Mouse (Mus musculus) hindbrain, embryonic 13.5 days (tissue): Measurements from ENCODE around the gene Gsdma3. TPM values are rescaled to one million over a fixed set of nuclear protein-coding genes. Genes with fewer than 3 reads are reported as not detected.

Source experiments
- ATAC-seq: fragments of 200-750 bp; cut with Nextera tagmentation; 2 replicates; pipeline ENCODE4 v1.8.0; 2017; ENCODE audit warnings: moderate TSS enrichment; ENCODE audit not compliant: low FRiP score
- H3K27ac ChIP-seq: fragments of 300-500 bp; sonication (generic); 2 replicates; pipeline ENCODE4 v1.5.1; 2015; ENCODE audit warnings: inconsistent platforms, mild to moderate bottlenecking, moderate library complexity
- H3K27me3 ChIP-seq: fragments of 300-500 bp; sonication (generic); 2 replicates; pipeline ENCODE4 v1.6.1; 2015; ENCODE audit warnings: mild to moderate bottlenecking, inconsistent platforms
- H3K36me3 ChIP-seq: fragments of 300-500 bp; sonication (generic); 2 replicates; pipeline ENCODE4 v1.6.1; 2015; ENCODE audit warnings: mild to moderate bottlenecking, inconsistent platforms
- H3K4me1 ChIP-seq: fragments of 300-500 bp; sonication (generic); replicated peaks from 2 replicates; pipeline ENCODE4 v1.6.1; 2015; ENCODE audit warnings: inconsistent platforms
- H3K4me2 ChIP-seq: fragments of 300-500 bp; sonication (generic); 2 replicates; pipeline ENCODE4 v1.6.1; 2015; ENCODE audit warnings: inconsistent platforms, mild to moderate bottlenecking, moderate library complexity
- H3K4me3 ChIP-seq: fragments of 300-500 bp; sonication (generic); 2 replicates; pipeline ENCODE4 v1.5.1; 2015; ENCODE audit warnings: mild to moderate bottlenecking, inconsistent platforms
- H3K9ac ChIP-seq: fragments of 300-500 bp; sonication (generic); 2 replicates; pipeline ENCODE4 v1.6.1; 2015; ENCODE audit warnings: mild to moderate bottlenecking, inconsistent platforms
- H3K9me3 ChIP-seq: fragments of 300-500 bp; sonication (generic); 2 replicates; pipeline ENCODE4 v1.6.1; 2016; ENCODE audit warnings: inconsistent platforms
- WGBS: fragments of 180-500 bp; shearing (Covaris S2); methylation state at CpG from one replicate; pipeline ENCODE4 v1.1.7; 2015; 5-methylcytosine and 5-hydroxymethylcytosine counted together
- polyA plus RNA-seq: library from polyadenylated mRNA; unstranded; fragments of >200 nt; fragmentation: Nextera tagmentation; extraction: Ambion mirVana; gene quantifications from 2 replicates; pipeline ENCODE4 v1.2.1, GENCODE M21; 2015

The Gsdma3 gene
- polyA plus RNA-seq, result not detected in 2 replicates

DNA sequence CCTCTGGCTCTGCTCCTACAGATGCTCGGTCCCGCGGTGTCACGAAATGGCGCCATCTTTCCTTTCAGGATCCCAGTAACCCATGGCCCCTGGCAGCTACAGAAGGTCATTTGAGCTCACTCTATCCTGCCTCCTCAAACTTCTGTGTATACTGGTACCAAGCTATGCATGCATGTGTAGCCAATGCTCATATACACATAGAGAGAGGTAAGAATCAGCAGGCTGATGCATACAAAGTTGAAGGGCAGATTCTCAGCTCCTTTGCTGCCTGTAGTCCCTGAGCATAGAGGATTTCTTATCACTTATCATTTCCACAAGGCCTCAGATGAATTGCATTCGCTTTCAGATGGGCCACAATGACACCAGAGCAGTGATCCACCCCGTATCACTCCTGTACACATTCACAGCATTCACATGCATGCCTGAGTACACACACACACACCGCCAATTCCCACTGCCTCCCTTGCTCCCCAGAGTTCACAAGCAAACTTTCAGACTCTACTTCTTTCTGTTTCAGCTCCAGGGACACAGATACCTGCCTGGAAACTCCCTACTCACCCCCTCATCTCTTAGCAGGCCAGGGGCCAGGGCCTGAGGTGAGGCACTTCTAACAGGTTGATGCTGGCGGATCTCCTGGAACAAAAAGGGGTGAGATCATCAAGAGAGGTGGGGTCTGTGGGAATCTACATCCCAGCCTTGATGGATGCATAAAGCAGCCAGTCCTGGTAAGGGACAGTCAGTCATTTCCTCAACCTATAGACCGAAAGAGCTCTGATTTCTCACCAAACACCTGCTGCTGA is at the start of gene Gsdma3, which contains the start of gene Gm12355:
Gene Gsdma3, plus strand, starts transcription at position 750 of the 800 bp plus-strand sequence.
Gene Gm12355, minus strand, starts transcription at position 51 of the 800 bp plus-strand sequence.
- no peak within 1 kb of the TSS for H3K4me2 ChIP-seq
- 92% methylated on average over 10 of the region's 10 CpGs for WGBS
- no peaks in the 10 kb centered on the region for H3K4me1 ChIP-seq
- 0 out of 2 replicates have a peak, but pooled peaks cover 3% of the 10 kb centered on the region for H3K27me3 ChIP-seq
- no peak within 1 kb of the TSS for H3K9ac ChIP-seq
- H3K9me3 ChIP-seq, result no peaks in the 10 kb centered on the region
- no peaks in the 10 kb centered on the region for H3K36me3 ChIP-seq
- H3K4me3 ChIP-seq, result no peak within 1 kb of the TSS
- no peak for ATAC-seq
- no peak within 1 kb of the TSS for H3K27ac ChIP-seq

DNA sequence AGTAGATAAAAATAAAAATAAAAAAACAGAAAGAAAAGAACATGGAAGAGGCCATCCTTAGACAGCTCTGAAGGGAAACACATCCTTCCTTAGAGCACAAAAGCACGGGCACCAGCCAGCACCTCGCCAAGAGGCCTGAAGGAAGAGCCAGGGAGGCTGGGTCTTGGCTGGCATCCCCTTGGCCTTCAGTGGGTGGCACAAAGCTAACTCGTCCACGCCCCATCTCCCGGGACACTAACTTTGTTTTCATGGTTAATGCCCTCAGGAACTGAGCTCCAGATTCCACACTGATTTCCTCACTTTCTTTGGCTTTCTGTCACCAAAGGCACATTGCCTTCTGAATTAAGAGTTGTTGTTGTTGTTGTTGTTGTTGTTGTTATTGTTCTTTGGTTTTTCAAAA is 48.4 kb upstream of the Gsdma3 start:
- Histone ChIP-seq H3K27me3 (no peaks in the 10 kb centered on the region), H3K4me1 (no peaks in the 10 kb centered on the region; the same call in 1 of the 2 replicates), H3K9ac (no peak overlapping the region), H3K4me2 (no peak overlapping the region), H3K36me3 (peaks cover 31% of the 10 kb centered on the region), H3K9me3 (no peaks in the 10 kb centered on the region), H3K4me3 (no peak overlapping the region), H3K27ac (no peak overlapping the region)
- 85% methylated on average over 5 of the region's 5 CpGs for WGBS
- no peak for ATAC-seq

DNA sequence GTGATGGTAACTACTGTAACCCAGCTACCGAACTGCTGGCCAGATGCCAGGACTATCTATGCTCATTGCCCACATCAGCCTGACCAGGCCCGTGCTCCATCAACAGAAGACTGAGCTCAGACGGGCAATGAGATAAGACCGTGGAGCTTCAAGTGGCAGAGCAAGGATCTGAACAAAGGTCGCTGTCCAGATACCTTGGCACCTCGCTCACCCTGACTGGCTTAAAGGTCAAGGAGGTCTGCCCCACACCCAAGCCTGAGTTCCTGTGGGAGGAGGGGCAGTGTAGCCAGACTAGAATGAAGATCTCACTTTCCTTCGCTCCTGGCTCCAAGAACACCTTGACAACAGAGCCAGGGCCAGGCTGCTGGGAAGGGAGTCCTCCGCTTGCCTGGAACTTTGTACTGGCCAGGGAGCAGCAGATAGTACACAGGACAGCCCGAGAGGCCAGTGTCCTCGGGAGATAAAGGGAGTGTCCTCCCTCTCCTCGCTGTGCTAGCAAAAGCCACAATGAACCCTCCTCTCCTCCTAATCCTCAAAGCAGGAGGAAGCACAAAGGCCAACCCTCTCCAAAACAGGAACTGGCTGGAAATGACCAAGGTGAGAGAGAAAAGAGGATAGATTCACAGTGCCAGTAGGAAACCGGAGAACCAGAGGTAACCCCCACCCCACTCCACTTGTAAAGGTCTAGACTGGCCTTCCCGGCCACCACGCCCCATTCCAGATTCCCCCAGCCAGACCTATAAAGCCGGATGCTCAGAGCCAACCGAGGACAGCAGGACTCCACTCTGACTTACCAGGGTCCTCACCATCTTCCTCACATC is 45.6 kb upstream of the Gsdma3 start:
- no peak for ATAC-seq
- no peaks in the 10 kb centered on the region for H3K27me3 ChIP-seq
- WGBS, result 83% methylated on average over 16 of the region's 16 CpGs
- no peak overlapping the region for H3K4me2 ChIP-seq
- peaks cover 42% of the 10 kb centered on the region for H3K36me3 ChIP-seq
- H3K4me3 ChIP-seq, result no peak overlapping the region
- no peaks in the 10 kb centered on the region for H3K9me3 ChIP-seq
- peaks cover 12% of the 10 kb centered on the region for H3K4me1 ChIP-seq
- no peak overlapping the region for H3K27ac ChIP-seq
- no peak overlapping the region for H3K9ac ChIP-seq

DNA sequence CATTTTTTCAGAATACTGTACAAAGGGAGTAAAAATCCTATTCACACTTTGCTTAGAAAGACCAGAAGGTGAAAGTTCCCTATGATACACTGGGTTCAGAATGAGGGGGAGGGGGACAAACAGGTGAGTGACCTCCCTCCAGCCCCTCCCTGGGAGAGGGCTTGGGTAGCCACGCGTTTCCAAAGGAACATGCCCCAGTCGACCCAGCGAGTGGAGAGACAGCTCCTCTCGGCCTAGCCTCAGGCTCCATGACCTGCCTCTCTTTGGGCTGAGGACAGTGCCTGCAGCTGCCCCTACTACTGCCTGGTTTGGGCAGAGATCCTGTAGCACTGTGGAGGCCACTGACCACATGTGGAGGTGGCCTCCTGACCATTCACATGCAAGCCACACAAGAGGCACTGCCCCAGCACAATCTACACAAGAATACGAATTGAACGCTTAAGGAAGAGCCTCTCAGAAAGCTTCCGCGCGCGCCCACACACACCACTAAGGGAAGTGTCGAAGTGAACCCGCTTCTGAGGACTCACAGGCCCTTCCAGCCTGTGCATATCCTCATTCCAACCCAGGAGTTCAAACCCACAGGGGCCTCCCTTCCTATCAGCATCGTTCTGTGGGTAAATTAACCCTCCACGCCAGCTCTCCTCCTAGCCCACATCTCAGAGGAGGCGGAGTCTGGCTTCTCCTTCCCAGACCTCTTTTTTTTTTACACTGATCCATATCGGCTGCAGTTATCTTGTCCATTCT is 44.7 kb upstream of the Gsdma3 start:
- Histone ChIP-seq H3K27me3 (no peaks in the 10 kb centered on the region), H3K27ac (no peak overlapping the region), H3K36me3 (peaks cover 42% of the 10 kb centered on the region), H3K9ac (0 out of 2 replicates have a peak overlapping the region, but pooled peaks have one; percentile 13), H3K4me2 (no peak overlapping the region), H3K4me3 (no peak overlapping the region), H3K9me3 (no peaks in the 10 kb centered on the region), H3K4me1 (peaks cover 21% of the 10 kb centered on the region)
- ATAC-seq, result no peak
- 68% methylated on average over 17 of the region's 17 CpGs for WGBS

DNA sequence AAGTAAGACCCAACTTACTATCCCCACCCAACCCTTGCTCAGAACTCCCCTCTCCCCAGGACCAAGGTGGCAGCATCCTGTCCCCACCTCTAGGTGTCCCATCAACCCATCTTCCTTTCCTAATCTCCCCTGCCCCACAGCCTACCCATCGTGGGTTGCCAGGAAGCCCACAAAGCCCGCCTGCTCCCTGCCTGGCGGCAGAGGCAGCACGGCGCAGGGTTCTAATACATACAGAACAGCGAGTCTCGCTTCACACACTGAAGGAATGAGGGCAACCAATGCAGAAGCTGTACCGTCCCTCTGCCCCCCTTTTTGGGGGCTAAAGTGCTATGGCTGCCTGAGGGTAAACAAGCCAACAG is 44.2 kb upstream of the Gsdma3 start:
- ATAC-seq, result no peak
- Histone ChIP-seq H3K4me2 (no peak overlapping the region), H3K4me1 (peaks cover 23% of the 10 kb centered on the region), H3K27ac (no peak overlapping the region), H3K4me3 (no peak overlapping the region), H3K27me3 (no peaks in the 10 kb centered on the region), H3K9ac (no peak overlapping the region), H3K36me3 (peaks cover 39% of the 10 kb centered on the region), H3K9me3 (no peaks in the 10 kb centered on the region)
- 78% methylated on average over 8 of the region's 8 CpGs for WGBS

DNA sequence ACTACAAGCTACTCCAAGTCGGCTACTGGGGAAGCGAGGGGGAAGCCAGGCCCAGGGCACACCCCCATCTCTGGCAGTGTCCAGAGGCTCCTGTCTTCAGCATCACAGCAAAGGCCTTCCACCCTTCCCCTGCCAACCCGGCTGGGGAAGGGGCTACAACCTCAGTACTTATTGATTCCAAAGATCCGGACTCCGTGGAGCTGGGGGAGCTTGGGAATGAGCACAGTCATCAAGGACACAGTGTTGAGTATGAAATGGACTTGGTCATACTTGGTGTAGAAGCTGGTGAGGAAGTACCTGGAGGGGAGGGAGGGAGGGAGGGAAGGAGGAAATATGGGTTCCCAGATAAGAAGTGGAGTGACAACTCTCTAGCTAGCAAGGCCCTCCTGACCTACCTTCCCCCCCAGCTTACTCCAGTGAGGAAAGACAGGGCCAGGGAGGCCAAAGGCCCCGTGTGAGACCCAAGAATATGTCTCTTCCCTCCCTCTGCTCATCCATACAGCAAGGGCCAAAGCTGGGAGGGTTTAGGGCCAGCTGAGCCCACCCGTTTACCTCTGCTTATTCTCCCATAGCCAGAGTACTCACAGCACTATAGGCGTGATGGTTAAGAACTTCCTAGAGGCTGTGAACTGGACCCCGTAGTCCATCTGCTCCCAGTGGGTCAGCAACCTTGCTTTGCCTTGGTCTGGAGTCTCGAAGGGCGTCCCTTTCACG is 43.5 kb upstream of the Gsdma3 start:
- no peak overlapping the region for H3K9ac ChIP-seq
- 89% methylated on average over 12 of the region's 12 CpGs for WGBS

DNA sequence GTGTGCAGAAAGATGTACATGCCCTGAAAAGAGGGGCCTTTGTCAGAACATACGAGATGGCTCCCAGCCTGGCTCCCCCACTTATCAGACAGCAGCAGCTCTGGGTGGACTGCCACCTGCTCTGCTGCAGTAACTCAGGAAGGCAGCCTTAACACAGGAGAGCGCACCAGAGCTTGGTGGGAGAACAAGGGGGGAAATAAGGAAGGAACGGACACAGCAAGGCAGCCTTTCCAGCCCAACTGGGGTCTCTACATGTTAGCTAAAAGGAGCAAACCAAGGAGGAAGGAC is 43.0 kb upstream of the Gsdma3 start:
- Histone ChIP-seq H3K4me3 (no peak overlapping the region), H3K27ac (no peak overlapping the region), H3K27me3 (no peaks in the 10 kb centered on the region), H3K9me3 (no peaks in the 10 kb centered on the region), H3K9ac (no peak overlapping the region), H3K4me2 (no peak overlapping the region), H3K4me1 (peaks cover 33% of the 10 kb centered on the region), H3K36me3 (peaks cover 39% of the 10 kb centered on the region)
- 87% methylated on average over 3 of the region's 3 CpGs for WGBS
- no peak for ATAC-seq

More for the DNA sequence above, 43.5 kb upstream of the Gsdma3 start:
- Histone ChIP-seq H3K9me3 (no peaks in the 10 kb centered on the region), H3K27me3 (no peaks in the 10 kb centered on the region), H3K27ac (no peak overlapping the region), H3K4me1 (peaks cover 28% of the 10 kb centered on the region), H3K36me3 (peaks cover 39% of the 10 kb centered on the region), H3K4me3 (no peak overlapping the region), H3K4me2 (no peak overlapping the region)
- ATAC-seq, result no peak

DNA sequence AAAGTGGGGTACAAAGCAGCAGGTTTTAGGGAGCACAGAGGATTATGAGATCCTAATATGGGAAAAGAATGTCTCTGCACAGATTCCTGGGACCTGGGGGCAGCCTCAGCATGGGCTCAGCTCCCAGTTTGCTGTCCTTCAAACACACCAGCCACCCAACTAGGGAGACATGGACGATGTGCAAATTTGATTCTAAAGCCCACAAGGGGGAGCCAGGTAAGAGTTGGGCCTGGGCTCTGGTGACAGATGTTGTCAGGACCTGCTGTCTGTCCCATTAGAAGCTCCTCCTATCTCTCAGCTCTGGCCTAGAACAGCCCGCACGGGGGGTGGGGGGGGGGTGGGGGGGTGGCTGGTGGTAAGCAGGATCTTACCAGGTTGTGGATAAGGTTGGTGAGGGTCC is 42.6 kb upstream of the Gsdma3 start:
- peaks cover 37% of the 10 kb centered on the region for H3K4me1 ChIP-seq
- no peak overlapping the region for H3K4me2 ChIP-seq
- H3K27ac ChIP-seq, result no peak overlapping the region
- no peaks in the 10 kb centered on the region for H3K9me3 ChIP-seq
- H3K36me3 ChIP-seq, result peaks cover 39% of the 10 kb centered on the region
- no peak overlapping the region for H3K9ac ChIP-seq
- ATAC-seq, result no peak
- no peak overlapping the region for H3K4me3 ChIP-seq
- H3K27me3 ChIP-seq, result no peaks in the 10 kb centered on the region
- WGBS, result 40% methylated on average over 3 of the region's 3 CpGs

DNA sequence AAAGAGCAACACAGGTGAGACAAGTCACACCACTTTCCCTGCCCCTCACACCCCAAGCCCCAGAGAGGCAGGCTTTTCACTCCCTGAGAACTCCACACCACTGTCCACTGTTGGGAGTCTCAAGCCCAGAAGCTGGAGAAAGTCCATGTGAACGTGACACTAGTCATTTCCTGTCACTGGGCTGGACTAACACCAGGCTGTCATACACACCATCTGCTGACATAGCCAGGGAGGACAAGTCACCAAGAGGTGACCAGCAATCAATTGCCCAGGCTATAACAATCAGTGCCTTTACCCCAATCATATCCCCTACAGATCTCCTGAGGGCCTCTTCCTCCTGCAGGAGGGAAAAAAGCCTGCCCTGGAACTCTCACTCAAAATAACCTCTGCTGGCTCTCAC is 42.0 kb upstream of the Gsdma3 start:
- Histone ChIP-seq H3K27me3 (no peaks in the 10 kb centered on the region), H3K4me2 (no peak overlapping the region), H3K36me3 (peaks cover 39% of the 10 kb centered on the region), H3K9ac (peak overlapping the region; percentile 24; the same call in 1 of the 2 replicates), H3K4me3 (no peak overlapping the region), H3K4me1 (peaks cover 39% of the 10 kb centered on the region), H3K9me3 (no peaks in the 10 kb centered on the region), H3K27ac (no peak overlapping the region)
- 74% methylated on average over 1 of the region's 1 CpGs for WGBS
- ATAC-seq, result no peak

DNA sequence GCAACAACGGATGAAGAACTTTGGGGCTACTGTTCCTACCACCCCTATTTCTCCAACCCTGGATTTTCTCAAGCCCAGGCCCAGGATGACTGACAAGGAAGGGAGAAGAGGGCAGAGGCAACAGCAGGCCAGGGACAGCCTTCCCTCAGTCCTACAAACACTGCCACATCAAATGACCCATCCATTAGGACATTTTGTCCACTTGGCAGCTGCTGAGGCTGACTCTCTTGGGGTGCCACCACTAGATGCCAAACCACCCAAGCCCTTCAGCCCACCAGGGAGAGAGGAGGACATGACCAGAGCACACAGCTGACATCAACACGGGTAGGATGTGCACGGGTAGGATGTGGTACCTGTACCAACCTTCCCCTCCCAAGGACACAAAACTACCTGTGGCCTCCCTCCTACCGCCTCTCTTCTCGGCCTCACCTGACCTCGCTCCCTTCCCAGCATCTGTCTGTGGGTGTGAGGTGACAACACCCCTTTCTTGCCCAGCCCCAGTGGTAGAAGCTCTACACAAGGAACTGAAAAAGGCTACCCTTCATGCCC is 41.5 kb upstream of the Gsdma3 start:
- ATAC-seq, result no peak
- Histone ChIP-seq H3K9me3 (no peaks in the 10 kb centered on the region), H3K4me3 (no peak overlapping the region), H3K27me3 (no peaks in the 10 kb centered on the region), H3K9ac (peak overlapping the region; percentile 24; the same call in 1 of the 2 replicates), H3K4me1 (peaks cover 39% of the 10 kb centered on the region), H3K36me3 (peaks cover 39% of the 10 kb centered on the region), H3K27ac (no peak overlapping the region), H3K4me2 (no peak overlapping the region)
- WGBS, result 90% methylated on average over 6 of the region's 6 CpGs

DNA sequence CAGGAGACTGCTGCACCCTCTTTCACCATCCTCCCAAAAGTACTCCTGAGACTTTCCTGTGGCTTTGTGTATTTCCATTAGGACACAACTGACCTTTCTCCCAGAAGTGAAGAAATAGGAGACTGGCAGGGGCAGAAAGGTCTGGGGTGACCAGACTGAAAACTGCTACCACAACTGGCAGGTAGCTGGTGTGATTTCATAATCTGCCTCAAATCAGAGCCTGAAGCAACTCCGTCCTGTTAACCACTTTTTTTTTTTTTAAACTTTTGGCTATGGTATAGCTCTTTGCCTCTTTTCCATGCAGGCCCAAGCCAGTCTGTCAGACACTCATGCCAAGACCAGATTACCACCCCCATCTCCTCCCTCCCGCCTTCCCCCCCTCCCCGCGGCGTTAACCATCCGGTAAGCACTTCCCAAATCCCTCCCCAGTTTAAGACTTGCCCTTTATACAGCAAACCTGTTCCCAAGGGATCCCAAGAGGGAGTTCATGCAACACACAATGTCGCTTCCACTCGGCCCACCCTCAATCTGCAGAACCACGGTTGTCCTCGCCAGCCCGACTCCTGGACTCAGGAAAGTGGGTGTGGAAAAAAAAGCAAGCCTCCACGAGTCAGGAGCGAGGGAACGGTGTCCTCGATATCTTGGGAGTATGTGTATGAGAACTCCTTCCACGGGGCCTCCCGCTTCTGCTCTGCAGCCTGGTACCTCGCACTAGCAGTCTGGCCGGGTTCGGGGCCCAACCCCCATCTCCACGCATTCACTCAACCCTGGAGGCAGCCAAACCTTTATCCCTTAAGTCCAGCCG is 39.9 kb upstream of the Gsdma3 start:
- Histone ChIP-seq H3K36me3 (peaks cover 26% of the 10 kb centered on the region), H3K4me3 (peak overlapping the region; percentile 86), H3K27me3 (peaks cover 4% of the 10 kb centered on the region; the same call in 1 of the 2 replicates), H3K9ac (peak overlapping the region; percentile 91), H3K4me2 (peak overlapping the region; percentile 93), H3K4me1 (peaks cover 39% of the 10 kb centered on the region), H3K27ac (peak overlapping the region; percentile 85), H3K9me3 (no peaks in the 10 kb centered on the region)
- WGBS, result 3% methylated on average over 22 of the region's 22 CpGs
- peak; percentile 65 for ATAC-seq
